Mouse (Mus musculus): Measurements from ENCODE around the gene Snrpf. TPM values are rescaled to one million over a fixed set of nuclear protein-coding genes. Genes with fewer than 3 reads are reported as not detected.

Gene Snrpf
- polyA plus RNA-seq, 1 experiment from 2014 or later = 77.4 TPM

DNA sequence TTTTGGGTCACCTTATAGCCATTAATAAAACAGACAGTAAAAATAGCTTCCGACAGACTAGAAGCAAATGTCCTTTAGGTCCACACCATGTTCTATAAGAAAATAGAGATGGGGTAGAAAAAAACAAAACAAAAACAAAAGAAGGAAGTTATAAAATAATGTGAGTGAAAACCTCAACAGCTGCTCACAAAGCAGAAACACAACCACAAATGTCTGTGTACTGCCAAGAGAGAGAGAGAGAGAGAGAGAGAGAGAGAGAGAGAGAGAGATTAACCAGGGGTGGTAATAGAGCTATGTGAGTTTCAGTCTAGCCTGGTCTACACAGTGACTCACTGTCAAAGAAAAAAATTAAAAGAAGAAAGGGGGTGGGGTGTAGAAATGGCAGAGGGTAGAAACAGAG, 47.9 kb downstream of the Snrpf start:
- Histone ChIP-seq H3K27me3 (ENCODE audit: control insufficient read depth, insufficient read depth, low read length) (peaks cover 12% of the 10 kb centered on the region; the same call in 1 of the 2 replicates), H3K9ac (ENCODE audit: low read length) (no peak overlapping the region), H3K4me3 (ENCODE audit: control insufficient read depth in 1 of 2, insufficient read depth in 1 of 2, low read depth in 1 of 2, low read length in 2 of 2) (no peak overlapping the region), H3K9me3 (ENCODE audit: control insufficient read depth, low read length) (no peaks in the 10 kb centered on the region), H3K27ac (replicated peaks in 1 of 2; ENCODE audit: control insufficient read depth in 1 of 2, insufficient read depth in 1 of 2, low read depth in 2 of 2, low read length in 2 of 2) (no peak overlapping the region), H3K36me3 (ENCODE audit: control insufficient read depth, insufficient read depth, low read length) (no peaks in the 10 kb centered on the region), H3K4me2 (ENCODE audit: low read length) (no peak overlapping the region), H3K4me1 (ENCODE audit: control insufficient read depth in 2 of 2, insufficient read depth in 2 of 2, low read length in 2 of 2) (peaks cover 4 to 7% of the 10 kb centered on the region in 2 experiments; a peak in 3 of 4 replicates)
- 90% methylated on average over 1 of the region's 1 CpGs for WGBS
- ATAC-seq (ENCODE audit: insufficient number of reproducible peaks, insufficient read depth, low FRiP score, low read depth) = no peak

DNA sequence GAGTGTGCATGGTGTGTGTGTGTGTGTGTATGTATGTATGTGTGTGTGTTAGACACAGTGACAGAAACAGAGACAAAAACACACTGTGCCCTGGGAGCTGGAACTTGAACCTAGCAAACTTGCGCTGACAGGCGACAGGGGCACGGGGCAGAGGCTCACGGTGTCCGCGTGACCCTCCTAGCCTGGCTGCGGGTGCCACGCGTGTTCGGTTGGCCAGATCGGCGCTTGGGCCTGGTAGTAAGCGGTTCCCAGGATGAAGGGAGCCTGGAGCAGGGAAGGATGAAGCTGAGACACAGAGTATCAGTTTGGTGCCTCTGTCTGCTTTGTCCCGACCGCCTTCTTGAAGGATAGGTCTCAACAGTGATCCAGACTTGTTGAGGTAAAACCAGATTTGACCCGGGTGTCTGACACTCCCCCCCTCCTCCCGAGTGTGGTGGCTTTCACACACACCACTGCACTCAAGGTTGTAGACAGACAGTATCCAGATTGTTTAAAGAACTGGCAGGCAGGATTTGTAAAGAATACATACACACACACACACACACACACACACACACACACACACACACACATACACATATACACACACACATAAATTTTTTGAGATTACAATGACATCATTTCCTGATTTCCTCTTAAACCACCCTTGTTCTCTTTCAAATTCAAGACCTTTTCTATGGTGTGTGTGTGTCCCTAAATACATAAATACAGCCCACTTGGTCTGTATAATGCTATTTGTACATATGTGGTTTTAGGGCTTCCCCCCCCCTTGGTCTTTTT, 48.9 kb downstream of the Snrpf start, which contains the start of gene Ccdc38:
Gene Ccdc38 (plus strand): TSS at position 202 of the 780 bp plus-strand sequence.
- Histone ChIP-seq H3K27me3 (ENCODE audit: control insufficient read depth, insufficient read depth, low read length) (peaks cover 18% of the 10 kb centered on the region; the same call in 1 of the 2 replicates), H3K4me1 (ENCODE audit: control insufficient read depth in 2 of 2, insufficient read depth in 2 of 2, low read length in 2 of 2) (peaks cover 3 to 7% of the 10 kb centered on the region in 2 experiments; a peak in 3 of 4 replicates), H3K27ac (replicated peaks in 1 of 2; ENCODE audit: control insufficient read depth in 1 of 2, insufficient read depth in 1 of 2, low read depth in 2 of 2, low read length in 2 of 2) (no peak within 1 kb of the TSS), H3K36me3 (ENCODE audit: control insufficient read depth, insufficient read depth, low read length) (no peaks in the 10 kb centered on the region), H3K4me3 (ENCODE audit: control insufficient read depth in 1 of 2, insufficient read depth in 1 of 2, low read depth in 1 of 2, low read length in 2 of 2) (peak within 1 kb of the TSS; percentile 36 to 38), H3K9me3 (ENCODE audit: control insufficient read depth, low read length) (no peaks in the 10 kb centered on the region), H3K4me2 (ENCODE audit: low read length) (peak within 1 kb of the TSS; percentile 69), H3K9ac (ENCODE audit: low read length) (peak within 1 kb of the TSS; percentile 42)
- WGBS = 55% methylated on average over 17 of the region's 17 CpGs
- no peak for ATAC-seq (ENCODE audit: insufficient number of reproducible peaks, insufficient read depth, low FRiP score, low read depth)

DNA sequence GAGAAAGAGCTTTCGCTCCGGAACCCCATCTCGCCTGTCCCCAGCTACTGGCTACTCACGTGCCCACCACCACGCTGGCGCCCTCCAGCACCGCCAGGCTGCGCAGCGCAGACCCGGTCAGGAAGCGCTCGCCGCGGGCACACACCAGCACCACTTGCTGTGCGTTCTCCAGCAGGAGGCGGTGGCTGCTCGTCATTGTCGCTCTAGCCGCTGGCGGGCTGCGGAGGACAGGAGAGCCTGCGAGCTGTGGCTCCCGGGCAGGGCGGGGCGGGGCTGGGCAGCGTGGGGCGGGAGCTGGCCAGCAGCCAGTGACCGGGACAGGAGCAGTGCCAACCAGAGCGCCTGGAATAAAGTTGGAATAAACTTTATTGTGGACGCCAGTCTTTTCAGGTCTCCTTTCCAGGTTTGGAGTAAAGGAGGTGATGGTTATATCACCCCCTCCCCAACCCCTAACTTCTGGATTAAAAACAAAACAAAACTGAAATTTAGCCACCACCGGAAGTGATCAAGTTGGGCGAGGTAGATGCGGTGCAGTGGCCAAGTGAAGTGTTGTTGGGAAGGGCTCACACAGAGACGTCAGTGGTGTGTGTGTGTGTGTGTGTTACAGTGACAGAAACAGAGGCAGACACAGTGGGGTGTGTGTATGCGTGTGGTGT, 49.6 kb downstream of the Snrpf start, which contains the start of gene Amdhd1:
Gene Amdhd1 (minus strand): TSS at position 259 of the 656 bp plus-strand sequence.
- 3% methylated on average over 35 of the region's 35 CpGs for WGBS
- Histone ChIP-seq H3K27ac (replicated peaks in 1 of 2; ENCODE audit: control insufficient read depth in 1 of 2, insufficient read depth in 1 of 2, low read depth in 2 of 2, low read length in 2 of 2) (no peak within 1 kb of the TSS), H3K9me3 (ENCODE audit: control insufficient read depth, low read length) (no peaks in the 10 kb centered on the region), H3K9ac (ENCODE audit: low read length) (peak within 1 kb of the TSS; percentile 42), H3K4me1 (ENCODE audit: control insufficient read depth in 2 of 2, insufficient read depth in 2 of 2, low read length in 2 of 2) (peaks cover 3 to 7% of the 10 kb centered on the region in 2 experiments; a peak in 3 of 4 replicates), H3K27me3 (ENCODE audit: control insufficient read depth, insufficient read depth, low read length) (peaks cover 24% of the 10 kb centered on the region; the same call in 1 of the 2 replicates), H3K4me3 (ENCODE audit: control insufficient read depth in 1 of 2, insufficient read depth in 1 of 2, low read depth in 1 of 2, low read length in 2 of 2) (peak within 1 kb of the TSS; percentile 36 to 38), H3K36me3 (ENCODE audit: control insufficient read depth, insufficient read depth, low read length) (no peaks in the 10 kb centered on the region), H3K4me2 (ENCODE audit: low read length) (peak within 1 kb of the TSS; percentile 69)
- ATAC-seq (ENCODE audit: insufficient number of reproducible peaks, insufficient read depth, low FRiP score, low read depth) = peak; percentile 90

DNA sequence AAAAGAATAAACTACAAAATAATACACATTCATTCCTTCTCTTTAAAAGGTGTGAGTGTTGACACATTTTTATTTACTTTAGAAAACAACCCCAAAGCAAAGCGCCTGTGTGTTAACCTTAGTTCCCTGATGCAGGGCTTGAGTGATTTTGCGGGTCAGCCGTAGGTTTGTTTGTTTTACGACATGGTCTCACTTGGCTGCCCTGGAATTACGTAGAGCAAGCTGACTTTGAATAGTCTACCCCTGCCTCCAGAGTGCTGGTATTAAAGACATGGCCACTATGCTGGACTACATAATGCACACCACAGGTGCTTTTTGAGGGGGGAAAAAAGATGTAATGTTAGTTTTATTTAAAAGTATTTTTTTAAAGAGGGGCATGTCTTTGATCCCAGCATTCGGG, 50.7 kb downstream of the Snrpf start:
- WGBS = 68% methylated on average over 6 of the region's 6 CpGs
- H3K9me3 ChIP-seq (ENCODE audit: control insufficient read depth, low read length) = no peaks in the 10 kb centered on the region
- H3K27ac ChIP-seq (replicated peaks in 1 of 2; ENCODE audit: control insufficient read depth in 1 of 2, insufficient read depth in 1 of 2, low read depth in 2 of 2, low read length in 2 of 2) = no peak overlapping the region

DNA sequence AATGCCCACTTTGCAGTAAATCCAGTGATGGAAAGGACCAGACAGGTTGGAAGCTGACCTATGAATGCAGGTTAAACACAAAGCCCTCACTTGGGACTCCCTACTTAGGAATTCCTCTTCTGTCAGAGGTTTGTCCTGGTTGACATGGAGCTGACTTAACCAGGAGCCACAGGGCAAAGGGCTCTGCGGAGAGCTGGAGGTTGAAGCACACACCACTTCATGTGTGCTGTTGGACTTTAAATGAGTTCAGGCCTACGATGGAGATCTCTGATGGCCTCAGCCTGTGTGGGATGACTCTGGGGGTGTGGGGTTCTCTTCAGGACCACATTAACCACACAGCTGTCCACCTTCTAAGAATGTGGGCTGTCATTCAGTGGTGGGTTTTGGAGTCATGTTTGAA, 51.2 kb downstream of the Snrpf start:
- no peak overlapping the region for H3K9ac ChIP-seq (ENCODE audit: low read length)
- H3K4me2 ChIP-seq (ENCODE audit: low read length) = no peak overlapping the region
- WGBS = 89% methylated on average over 2 of the region's 2 CpGs
- H3K4me1 ChIP-seq (ENCODE audit: control insufficient read depth in 2 of 2, insufficient read depth in 2 of 2, low read length in 2 of 2) = peaks cover 4 to 7% of the 10 kb centered on the region in 2 experiments; a peak in 3 of 4 replicates
- no peaks in the 10 kb centered on the region for H3K36me3 ChIP-seq (ENCODE audit: control insufficient read depth, insufficient read depth, low read length)
- no peak for ATAC-seq (ENCODE audit: insufficient number of reproducible peaks, insufficient read depth, low FRiP score, low read depth)
- no peak overlapping the region for H3K4me3 ChIP-seq (ENCODE audit: control insufficient read depth in 1 of 2, insufficient read depth in 1 of 2, low read depth in 1 of 2, low read length in 2 of 2)
- no peaks in the 10 kb centered on the region for H3K9me3 ChIP-seq (ENCODE audit: control insufficient read depth, low read length)
- no peak overlapping the region for H3K27ac ChIP-seq (replicated peaks in 1 of 2; ENCODE audit: control insufficient read depth in 1 of 2, insufficient read depth in 1 of 2, low read depth in 2 of 2, low read length in 2 of 2)
- H3K27me3 ChIP-seq (ENCODE audit: control insufficient read depth, insufficient read depth, low read length) = peaks cover 37% of the 10 kb centered on the region

More for the DNA sequence above, 50.7 kb downstream of the Snrpf start:
- no peak for ATAC-seq (ENCODE audit: insufficient number of reproducible peaks, insufficient read depth, low FRiP score, low read depth)
- H3K4me2 ChIP-seq (ENCODE audit: low read length) = no peak overlapping the region
- no peak overlapping the region for H3K9ac ChIP-seq (ENCODE audit: low read length)
- H3K4me3 ChIP-seq (ENCODE audit: control insufficient read depth in 1 of 2, insufficient read depth in 1 of 2, low read depth in 1 of 2, low read length in 2 of 2) = no peak overlapping the region
- no peaks in the 10 kb centered on the region for H3K36me3 ChIP-seq (ENCODE audit: control insufficient read depth, insufficient read depth, low read length)
- peaks cover 33% of the 10 kb centered on the region for H3K27me3 ChIP-seq (ENCODE audit: control insufficient read depth, insufficient read depth, low read length)
- peaks cover 4 to 7% of the 10 kb centered on the region in 2 experiments; a peak in 3 of 4 replicates for H3K4me1 ChIP-seq (ENCODE audit: control insufficient read depth in 2 of 2, insufficient read depth in 2 of 2, low read length in 2 of 2)

Other genes starting within 250 kb of the Snrpf start
- gene Lta4h, start 136.3 kb downstream of the Snrpf start, polyA plus RNA-seq (2014; fragmentation: Nextera tagmentation; extraction: Ambion mirVana) = 306 and 315 TPM in 2 replicates
- gene Hal, start 100.9 kb downstream of the Snrpf start, polyA plus RNA-seq (2014; fragmentation: Nextera tagmentation; extraction: Ambion mirVana) = not detected in 2 replicates
- 0.14 and 0.42 TPM in 2 replicates for gene Amdhd1, start 49.7 kb downstream of the Snrpf start, polyA plus RNA-seq (2014; fragmentation: Nextera tagmentation; extraction: Ambion mirVana)
- 0.19 and 0.23 TPM in 2 replicates for gene Ccdc38, start 49.1 kb downstream of the Snrpf start, polyA plus RNA-seq (2014; fragmentation: Nextera tagmentation; extraction: Ambion mirVana)
- gene Ntn4, start 51.0 kb upstream of the Snrpf start, polyA plus RNA-seq (2014; fragmentation: Nextera tagmentation; extraction: Ambion mirVana) = 3.1 and 3.2 TPM in 2 replicates
- gene Usp44, start 241.8 kb upstream of the Snrpf start, polyA plus RNA-seq (2014; fragmentation: Nextera tagmentation; extraction: Ambion mirVana) = 0.15 and 0.18 TPM in 2 replicates